Mouse (Mus musculus) liver, embryonic 12.5 days (tissue): ENCODE measurements around the gene Pnpo. TPM values are rescaled to one million over a fixed set of nuclear protein-coding genes. Genes with fewer than 3 reads are reported as not detected.

Experiments
- ATAC-seq: fragments of 200-750 bp; cut with Nextera tagmentation; 2 replicates; pipeline ENCODE4 v1.8.0; 2017; ENCODE audit warnings: moderate number of reproducible peaks, mild to moderate bottlenecking, moderate library complexity
- H3K27ac ChIP-seq: fragments of 300-500 bp; sonication (generic); 2 replicates; pipeline ENCODE4 v1.5.1; 2016; ENCODE audit warnings: mild to moderate bottlenecking
- H3K27me3 ChIP-seq: fragments of 300-500 bp; sonication (generic); replicated peaks from 2 replicates; pipeline ENCODE4 v1.6.1; 2016; ENCODE audit warnings: mild to moderate bottlenecking, moderate library complexity
- H3K36me3 ChIP-seq: fragments of 300-500 bp; sonication (generic); 2 replicates; pipeline ENCODE4 v1.6.1; 2016; ENCODE audit warnings: mild to moderate bottlenecking, moderate library complexity
- H3K4me1 ChIP-seq: fragments of 300-500 bp; sonication (generic); 2 replicates; pipeline ENCODE4 v1.6.1; 2016
- H3K4me2 ChIP-seq: fragments of 300-500 bp; sonication (generic); 2 replicates; pipeline ENCODE4 v1.6.1; 2016; ENCODE audit warnings: mild to moderate bottlenecking, moderate library complexity
- H3K4me3 ChIP-seq: fragments of 300-500 bp; sonication (generic); 2 replicates; pipeline ENCODE4 v1.5.1; 2016; ENCODE audit warnings: mild to moderate bottlenecking, moderate library complexity
- H3K9ac ChIP-seq: fragments of 300-500 bp; sonication (generic); 2 replicates; pipeline ENCODE4 v1.6.1; 2016; ENCODE audit warnings: mild to moderate bottlenecking, moderate library complexity
- H3K9me3 ChIP-seq: fragments of 300-500 bp; sonication (generic); replicated peaks from 2 replicates; pipeline ENCODE4 v1.6.1; 2016; ENCODE audit warnings: mild to moderate bottlenecking, moderate library complexity
- WGBS: fragments of 180-500 bp; shearing (Covaris S2); methylation state at CpG from one replicate; pipeline ENCODE4 v1.1.7; 2016; ENCODE audit not compliant: insufficient replicate concordance; 5-methylcytosine and 5-hydroxymethylcytosine counted together
- polyA plus RNA-seq: library from polyadenylated mRNA; unstranded; fragments of >200 nt; fragmentation: Nextera tagmentation; extraction: Ambion mirVana; gene quantifications from 2 replicates; pipeline ENCODE4 v1.2.1, GENCODE M21; 2016

Pnpo gene
- polyA plus RNA-seq, 1 experiment from 2014 or later, result 528 TPM

DNA sequence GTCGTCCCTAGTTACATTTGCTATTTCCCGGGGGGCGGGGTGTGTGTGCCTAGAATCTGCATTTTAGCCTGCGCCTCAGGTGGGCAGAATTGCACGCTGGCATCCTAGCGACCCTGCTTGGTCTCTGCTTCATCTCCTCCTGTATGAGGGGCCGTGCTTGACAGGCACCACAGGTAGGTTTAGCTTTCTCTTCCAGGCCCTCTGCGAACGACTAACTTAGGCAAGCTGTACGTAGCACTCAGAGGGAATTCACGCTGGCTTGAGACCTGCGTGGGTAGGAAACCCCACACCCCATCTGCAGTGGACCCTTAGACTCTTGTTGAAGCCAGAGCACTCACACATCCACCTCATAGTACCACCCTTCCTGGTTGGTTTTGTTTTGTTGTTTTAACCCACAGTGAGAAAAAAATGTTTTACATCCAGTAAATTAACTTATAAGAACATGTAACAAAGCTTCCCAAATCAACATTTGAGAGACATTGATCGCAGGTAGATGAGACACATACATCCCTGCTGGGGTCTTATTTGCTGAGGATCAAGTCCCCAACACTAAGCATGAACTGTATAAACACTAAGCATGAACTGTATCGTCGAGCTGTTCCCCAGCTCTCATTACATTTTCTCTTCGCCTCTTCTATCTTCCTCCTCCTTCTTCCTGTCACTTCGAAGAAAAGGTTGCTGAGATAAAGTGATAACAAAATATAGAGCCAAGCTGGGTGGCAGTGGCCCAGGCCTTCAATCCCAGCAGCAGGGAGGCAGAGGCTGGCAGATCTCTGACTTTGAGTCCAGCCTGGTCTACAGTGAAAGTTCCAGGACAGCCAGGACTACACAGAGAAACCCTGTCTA, 34.8 kb upstream of the Pnpo start:
- H3K27ac ChIP-seq, result peak overlapping the region; percentile 94
- H3K4me2 ChIP-seq, result peak overlapping the region; percentile 85
- 21% methylated on average over 17 of the region's 17 CpGs for WGBS
- H3K4me1 ChIP-seq, result peaks cover 66% of the 10 kb centered on the region
- peaks cover 15% of the 10 kb centered on the region; the same call in 1 of the 2 replicates for H3K36me3 ChIP-seq
- H3K4me3 ChIP-seq, result peak overlapping the region; percentile 62
- H3K9ac ChIP-seq, result peak overlapping the region; percentile 79
- H3K27me3 ChIP-seq, result peaks cover 10% of the 10 kb centered on the region
- no peaks in the 10 kb centered on the region for H3K9me3 ChIP-seq
- no peak for ATAC-seq

- Histone ChIP-seq H3K27me3 (peaks cover 2% of the 10 kb centered on the region; the same call in 1 of the 2 replicates), H3K27ac (peak overlapping the region; percentile 95), H3K4me1 (peaks cover 74% of the 10 kb centered on the region), H3K36me3 (peaks cover 20% of the 10 kb centered on the region; the same call in 1 of the 2 replicates), H3K4me2 (peak overlapping the region; percentile 88), H3K9me3 (no peaks in the 10 kb centered on the region), H3K4me3 (peak overlapping the region; percentile 94), H3K9ac (peak overlapping the region; percentile 97)
- WGBS, result 2% methylated on average over 45 of the region's 45 CpGs
- ATAC-seq, result peak; percentile 93
Measured at GRCm38 (mm10) chr11:96977606-96978400, 34.0 kb upstream of the Pnpo start.

- peak overlapping the region; percentile 97 for H3K9ac ChIP-seq
- peak overlapping the region; percentile 88 for H3K4me2 ChIP-seq
- peak; percentile 75 for ATAC-seq
- H3K27me3 ChIP-seq, result no peaks in the 10 kb centered on the region; the same call in 1 of the 2 replicates
- H3K36me3 ChIP-seq, result peaks cover 20% of the 10 kb centered on the region; the same call in 1 of the 2 replicates
- under 1% methylated on average over 43 of the region's 50 CpGs for WGBS
- peak overlapping the region; percentile 94 for H3K4me3 ChIP-seq
- H3K4me1 ChIP-seq, result peaks cover 76% of the 10 kb centered on the region
- peak overlapping the region; percentile 95 for H3K27ac ChIP-seq
- no peaks in the 10 kb centered on the region for H3K9me3 ChIP-seq
Measured at GRCm38 (mm10) chr11:96976911-96977591, 33.3 kb upstream of the Pnpo start.

GRCm38 (mm10) chr11:96976379-96976687, 32.5 kb upstream of the Pnpo start:
- H3K27ac ChIP-seq, result peak overlapping the region; percentile 95
- no peak for ATAC-seq
- H3K9me3 ChIP-seq, result no peaks in the 10 kb centered on the region
- H3K4me1 ChIP-seq, result peaks cover 80% of the 10 kb centered on the region
- WGBS, result 50% methylated on average over 3 of the region's 3 CpGs
- H3K4me2 ChIP-seq, result peak overlapping the region; percentile 88
- no peaks in the 10 kb centered on the region; the same call in 1 of the 2 replicates for H3K27me3 ChIP-seq
- peak overlapping the region; percentile 97 for H3K9ac ChIP-seq
- H3K4me3 ChIP-seq, result peak overlapping the region; percentile 94
- peaks cover 20% of the 10 kb centered on the region; the same call in 1 of the 2 replicates for H3K36me3 ChIP-seq

GRCm38 (mm10) chr11:96975511-96976378, 32.0 kb upstream of the Pnpo start:
- 69% methylated on average over 10 of the region's 10 CpGs for WGBS
- Histone ChIP-seq H3K36me3 (peaks cover 20% of the 10 kb centered on the region; the same call in 1 of the 2 replicates), H3K4me3 (peak overlapping the region; percentile 94), H3K27me3 (no peaks in the 10 kb centered on the region), H3K4me1 (peaks cover 85% of the 10 kb centered on the region), H3K27ac (peak overlapping the region; percentile 95), H3K9ac (peak overlapping the region; percentile 97), H3K4me2 (peak overlapping the region; percentile 88), H3K9me3 (no peaks in the 10 kb centered on the region)
- ATAC-seq, result no peak

DNA sequence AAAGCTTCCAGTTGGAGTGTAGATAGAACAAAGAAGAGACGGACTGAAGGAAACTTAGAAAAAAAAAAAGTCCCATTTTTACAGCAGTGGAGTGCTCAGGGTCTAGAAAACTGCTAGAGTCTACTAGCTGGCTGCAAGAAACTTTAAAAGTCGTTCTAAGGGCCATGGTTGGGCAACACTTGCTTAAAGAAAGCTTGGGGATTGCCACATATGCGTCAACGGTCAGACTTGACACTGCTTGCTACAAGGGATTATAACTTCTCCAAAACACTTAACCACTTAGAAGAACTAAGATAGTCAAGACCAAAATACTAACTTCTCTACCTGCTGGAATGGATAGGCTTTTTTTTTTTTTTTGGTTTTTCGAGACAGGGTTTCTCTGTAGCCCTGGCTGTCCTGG, 31.0 kb upstream of the Pnpo start:
- Histone ChIP-seq H3K4me2 (peak overlapping the region; percentile 88), H3K9ac (peak overlapping the region; percentile 97; the same call in 1 of the 2 replicates), H3K9me3 (no peaks in the 10 kb centered on the region), H3K4me1 (peaks cover 88% of the 10 kb centered on the region), H3K4me3 (no peak overlapping the region), H3K27ac (peak overlapping the region; percentile 95), H3K27me3 (no peaks in the 10 kb centered on the region), H3K36me3 (peaks cover 20% of the 10 kb centered on the region; the same call in 1 of the 2 replicates)
- no peak for ATAC-seq
- 53% methylated on average over 5 of the region's 5 CpGs for WGBS

DNA sequence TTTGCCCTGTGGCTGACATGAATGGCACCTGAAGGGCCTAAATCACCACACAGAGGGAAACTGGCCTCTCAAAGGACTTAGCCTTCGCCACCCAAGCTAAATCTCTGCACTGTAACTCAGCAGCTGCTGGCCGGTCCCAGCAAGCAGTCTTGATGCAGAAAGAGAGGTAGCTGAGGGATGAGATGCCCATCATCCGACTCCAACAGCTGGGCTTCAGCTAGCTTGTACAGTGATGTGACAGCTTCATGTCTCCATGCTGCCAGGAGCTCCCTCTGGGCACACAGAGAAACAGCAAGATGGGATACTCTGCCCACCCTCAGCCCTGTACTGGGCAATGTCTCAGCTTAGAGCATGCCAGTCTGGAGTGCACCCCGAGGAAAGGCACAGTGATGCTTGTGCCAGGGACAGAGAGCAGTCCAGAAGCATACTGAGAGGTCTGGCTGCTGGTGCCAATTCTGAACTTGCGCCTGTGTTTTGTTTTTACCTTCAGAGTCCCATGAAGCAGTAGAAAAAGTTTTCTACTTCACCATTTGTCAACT, 29.7 kb upstream of the Pnpo start:
- Histone ChIP-seq H3K4me3 (no peak overlapping the region), H3K36me3 (peaks cover 20% of the 10 kb centered on the region; the same call in 1 of the 2 replicates), H3K4me1 (peaks cover 88% of the 10 kb centered on the region), H3K27me3 (no peaks in the 10 kb centered on the region), H3K27ac (peak overlapping the region; percentile 95; the same call in 1 of the 2 replicates), H3K9ac (no peak overlapping the region), H3K9me3 (no peaks in the 10 kb centered on the region), H3K4me2 (no peak overlapping the region)
- no peak for ATAC-seq
- 86% methylated on average over 5 of the region's 5 CpGs for WGBS

DNA sequence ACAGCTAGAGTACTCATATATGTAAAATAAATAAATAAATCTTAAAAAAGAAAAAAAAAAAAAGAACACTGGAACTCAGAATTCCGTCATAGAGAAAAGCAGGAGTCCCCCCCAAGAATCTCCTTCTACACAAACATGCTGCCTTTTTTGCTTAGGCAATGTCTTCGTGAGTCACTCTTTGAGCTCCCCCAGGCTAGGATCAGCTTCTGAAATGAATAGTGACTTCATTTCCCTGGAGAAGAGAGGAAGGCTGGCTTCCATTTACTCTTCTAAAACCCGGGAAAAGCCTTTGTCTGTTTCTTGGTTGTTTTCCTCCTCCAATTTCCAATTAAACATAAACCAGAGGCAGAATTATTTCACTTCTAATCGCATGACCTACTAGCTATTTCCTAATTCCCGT, 29.1 kb upstream of the Pnpo start:
- no peak for ATAC-seq
- Histone ChIP-seq H3K9me3 (no peaks in the 10 kb centered on the region), H3K27me3 (no peaks in the 10 kb centered on the region), H3K36me3 (peaks cover 20% of the 10 kb centered on the region; the same call in 1 of the 2 replicates), H3K9ac (no peak overlapping the region), H3K4me1 (peaks cover 89% of the 10 kb centered on the region), H3K27ac (no peak overlapping the region), H3K4me3 (no peak overlapping the region), H3K4me2 (no peak overlapping the region)
- WGBS, result 81% methylated on average over 5 of the region's 5 CpGs

GRCm38 (mm10) chr11:96970341-96970740, 26.6 kb upstream of the Pnpo start:
- WGBS, result 49% methylated on average over 3 of the region's 3 CpGs
- peaks cover 95% of the 10 kb centered on the region for H3K4me1 ChIP-seq
- peaks cover 28% of the 10 kb centered on the region for H3K36me3 ChIP-seq
- H3K9ac ChIP-seq, result peak overlapping the region; percentile 66; the same call in 1 of the 2 replicates
- no peak overlapping the region for H3K4me3 ChIP-seq
- no peaks in the 10 kb centered on the region for H3K27me3 ChIP-seq
- peak overlapping the region; percentile 66; the same call in 1 of the 2 replicates for H3K4me2 ChIP-seq
- ATAC-seq, result no peak
- H3K27ac ChIP-seq, result peak overlapping the region; percentile 87
- no peaks in the 10 kb centered on the region for H3K9me3 ChIP-seq

GRCm38 (mm10) chr11:96969746-96970145, 26.0 kb upstream of the Pnpo start:
- peaks cover 31% of the 10 kb centered on the region for H3K36me3 ChIP-seq
- no peak overlapping the region; the same call in 1 of the 2 replicates for H3K4me3 ChIP-seq
- no peaks in the 10 kb centered on the region for H3K27me3 ChIP-seq
- peak overlapping the region; percentile 66 for H3K9ac ChIP-seq
- H3K4me1 ChIP-seq, result peaks cover 93% of the 10 kb centered on the region
- H3K9me3 ChIP-seq, result no peaks in the 10 kb centered on the region
- ATAC-seq, result no peak
- H3K27ac ChIP-seq, result peak overlapping the region; percentile 87
- H3K4me2 ChIP-seq, result peak overlapping the region; percentile 66
- WGBS, result 78% methylated on average over 1 of the region's 1 CpGs
